Mouse (Mus musculus) C2C12 (cell line): ENCODE results near the gene Myh7.

Source experiments
- CEBPB ChIP-seq: IDR thresholded peaks from one replicate; pipeline ENCODE4 v1.6.1; 2011; ENCODE audit warnings: low read depth, mild to moderate bottlenecking, control low read depth, moderate library complexity
- CTCF ChIP-seq: IDR thresholded peaks from one replicate; pipeline ENCODE4 v1.5.1; 2011; ENCODE audit not compliant: control insufficient read depth, insufficient read depth, insufficient read length
- MAX ChIP-seq: IDR thresholded peaks from one replicate; pipeline ENCODE4 v1.6.1; 2011; ENCODE audit warnings: mild to moderate bottlenecking, control low read depth
- MYOG ChIP-seq: IDR thresholded peaks from one replicate; pipeline ENCODE4 v1.6.1; 2011; ENCODE audit not compliant: control insufficient read depth, insufficient read length; ENCODE audit errors: extremely low read depth
- USF1 ChIP-seq: IDR thresholded peaks from one replicate; pipeline ENCODE4 v1.6.1; 2011; ENCODE audit warnings: low read depth, mild to moderate bottlenecking, control low read depth, moderate library complexity

DNA sequence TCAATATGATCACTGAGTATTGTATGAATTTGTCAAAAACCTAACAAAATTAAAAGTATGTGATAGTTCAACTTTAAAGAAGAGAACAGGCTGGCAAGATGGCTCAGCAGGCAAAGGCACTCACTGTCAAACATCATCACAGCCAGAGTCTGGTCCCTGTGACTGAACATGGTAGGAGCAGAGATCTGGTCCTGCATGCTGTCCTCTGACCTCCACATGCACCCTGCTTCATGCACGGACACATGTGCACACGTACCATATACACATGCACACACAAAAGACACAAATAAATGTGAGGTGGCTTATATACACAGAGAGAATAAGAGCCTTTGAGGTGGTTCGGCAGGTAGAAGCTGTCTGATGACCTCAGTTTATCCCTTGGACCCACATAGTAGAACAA is 38.9 kb downstream of the Myh7 start:
- TF ChIP-seq CTCF (no peak), USF1 (no peak), CEBPB (no peak), MYOG (no peak), MAX (no peak)
